Mouse (Mus musculus): ENCODE results near the gene Rarg.

DNA sequence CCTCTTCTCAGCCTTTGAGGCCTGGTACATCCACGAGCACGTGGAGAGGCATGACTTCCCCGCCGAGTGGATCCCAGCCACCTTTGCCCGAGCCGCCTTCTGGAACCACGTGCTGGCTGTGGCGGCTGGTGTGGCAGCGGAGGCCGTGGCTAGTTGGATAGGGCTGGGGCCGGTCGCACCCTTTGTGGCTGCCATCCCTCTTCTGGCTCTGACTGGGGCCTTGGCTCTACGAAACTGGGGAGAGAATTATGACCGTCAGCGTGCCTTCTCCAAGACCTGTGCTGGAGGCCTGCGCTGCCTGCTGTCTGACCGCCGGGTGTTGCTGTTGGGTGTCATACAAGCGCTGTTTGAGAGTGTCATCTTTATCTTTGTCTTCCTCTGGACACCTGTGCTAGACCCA, 23.3 kb upstream of the Rarg start:
- no peak for TF ChIP-seq CTCF (IDR thresholded peaks at IDR 0.05; ENCODE audit: low read depth, low read length)
- no peak for TF ChIP-seq POLR2A (IDR thresholded peaks at IDR 0.05; ENCODE audit: borderline replicate concordance, low read depth, low read length)

Measured in bone marrow macrophage, adult 2 months (primary cell).